Mouse (Mus musculus): ENCODE measurements around the gene Hoxd9.

DNA sequence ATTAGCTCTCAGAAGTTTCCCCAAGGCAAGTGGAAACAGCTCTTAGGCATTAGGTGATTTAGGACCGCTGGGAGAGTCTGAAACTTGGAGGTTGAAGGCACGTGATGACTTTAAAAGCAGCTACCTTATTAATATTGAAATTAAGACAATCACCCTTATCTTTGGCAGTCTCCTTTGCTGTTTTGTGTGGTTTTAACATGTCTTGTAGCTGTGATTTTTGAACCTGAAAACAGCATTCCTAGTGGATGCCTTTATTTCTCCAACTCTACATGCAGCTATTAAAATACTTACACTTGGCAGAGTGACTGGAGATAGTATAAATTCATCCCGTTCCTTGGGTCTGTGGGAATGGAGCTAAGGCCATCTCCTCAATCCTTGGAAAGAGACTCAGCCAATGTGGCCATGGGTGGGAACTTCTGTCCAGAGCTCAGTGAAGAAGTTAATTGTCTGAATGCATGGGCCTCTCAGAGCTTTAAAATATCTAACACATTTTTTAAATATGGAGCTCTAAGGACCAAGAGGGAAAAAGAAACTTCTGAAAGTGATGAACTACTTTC, 26.8 kb upstream of the Hoxd9 start:
- no peak for TF ChIP-seq CTCF (IDR thresholded peaks at IDR 0.05; ENCODE audit: control insufficient read depth, insufficient read depth, insufficient read length)
- TF ChIP-seq USF1 (IDR thresholded peaks at IDR 0.05; ENCODE audit: low read depth): no peak
- TF ChIP-seq CEBPB (IDR thresholded peaks at IDR 0.05; ENCODE audit: low read depth): no peak
- no peak for TF ChIP-seq MYOD1 (IDR thresholded peaks at IDR 0.05; ENCODE audit: control insufficient read depth, insufficient read length, low read depth)
- no peak for TF ChIP-seq MYOG (IDR thresholded peaks at IDR 0.05; ENCODE audit: control insufficient read depth, extremely low read depth, insufficient read length)
- TF ChIP-seq MAX (IDR thresholded peaks at IDR 0.05): no peak
- no peak for TF ChIP-seq FOSL1 (IDR thresholded peaks at IDR 0.05; ENCODE audit: insufficient read depth, low read length, poor library complexity, severe bottlenecking)

Measured in C2C12 (cell line).